Mouse (Mus musculus): Measurements from ENCODE around the gene Marc2.

Gene Marc2

GRCm38 (mm10) chr1:184846092-184846750, at the start of gene Marc2:
Marc2 (minus strand) TSS chr1:184846451.
- DNase-seq (ENCODE audit: low spot score in 2 of 2) = no peak

- DNase-seq (ENCODE audit: low spot score in 2 of 2) = no peak
Observed at GRCm38 (mm10) chr1:184891998-184892397, 45.7 kb upstream of the Marc2 start.

- no peak for DNase-seq (ENCODE audit: low spot score in 2 of 2)
Observed at GRCm38 (mm10) chr1:184889454-184889853, 43.2 kb upstream of the Marc2 start.

DNA sequence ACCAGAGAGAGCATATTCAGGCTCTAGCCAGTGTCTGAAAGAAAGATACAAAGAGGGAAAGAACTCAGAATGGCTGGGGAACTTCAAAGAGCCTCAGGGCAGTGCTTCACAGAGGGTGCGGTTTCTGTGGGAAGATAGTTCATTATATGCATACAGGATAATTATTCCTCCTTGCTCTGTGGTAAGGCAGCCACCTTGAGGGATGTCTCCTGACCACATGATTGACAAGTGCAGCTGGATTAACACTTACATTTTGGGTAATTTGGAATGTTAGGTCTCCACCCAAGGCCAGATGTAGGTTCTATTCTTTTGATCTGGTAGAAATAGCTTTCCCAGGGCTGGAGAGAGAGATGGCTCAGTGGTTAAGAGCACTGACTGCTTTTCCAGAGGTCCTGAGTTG, 39.9 kb upstream of the Marc2 start:
- no peak for DNase-seq (ENCODE audit: low spot score in 2 of 2)

DNA sequence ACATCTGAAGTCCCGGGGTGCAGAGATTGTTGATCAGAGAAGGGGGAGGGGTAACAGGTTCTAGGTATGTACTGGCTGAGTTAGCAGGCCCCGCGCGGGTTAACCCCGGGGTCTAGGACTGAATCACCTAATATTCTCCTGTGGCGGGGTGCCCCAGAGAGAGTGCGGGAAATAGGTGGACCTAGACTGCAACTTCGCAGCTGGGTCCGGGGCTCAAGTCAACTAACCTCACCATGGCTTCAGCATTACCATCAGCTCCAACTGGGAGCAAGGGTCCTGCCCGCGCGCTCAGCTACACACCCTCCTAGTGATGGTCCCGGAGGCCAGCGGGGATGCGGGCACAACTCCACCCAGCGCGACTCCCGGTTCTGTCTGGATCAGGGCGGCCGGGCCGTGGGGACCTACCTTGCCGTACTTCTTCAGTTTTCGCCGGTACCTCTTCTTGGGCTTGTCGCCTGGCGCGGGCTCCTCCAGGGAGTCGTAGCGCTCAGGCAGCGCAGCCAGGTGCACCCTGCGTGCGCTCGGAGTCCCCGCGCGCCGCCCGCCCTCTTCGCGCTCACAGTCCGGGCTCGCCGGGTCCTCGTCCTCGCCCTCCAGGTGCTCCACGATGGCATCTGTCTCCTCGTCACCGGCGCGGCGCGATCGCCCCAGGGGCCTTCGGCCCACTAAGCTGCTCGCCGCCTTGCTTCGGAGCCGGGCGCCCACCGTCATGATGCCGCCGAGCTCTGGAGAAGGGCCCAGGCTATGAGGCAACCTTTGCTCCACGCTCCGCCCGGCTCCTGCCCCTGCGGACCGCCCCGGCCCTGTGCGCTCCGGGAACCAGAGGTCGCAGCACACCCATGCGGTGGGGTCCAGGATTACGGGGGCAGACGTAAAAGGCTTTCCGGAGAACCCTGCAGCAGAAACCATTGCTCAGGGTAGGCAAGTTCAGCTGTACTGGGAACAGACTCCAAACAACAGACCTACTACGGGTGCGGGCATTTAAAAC, 36.3 kb upstream of the Marc2 start, which contains the start of gene C130074G19Rik:
Gene C130074G19Rik (minus strand): TSS at position 938 of the 988 bp plus-strand sequence.
- peak in 1 of 2 experiments; percentile 34 for DNase-seq (ENCODE audit: low spot score in 2 of 2)

GRCm38 (mm10) chr1:184881861-184882260, 35.6 kb upstream of the Marc2 start:
- no peak for DNase-seq (ENCODE audit: low spot score in 2 of 2)

DNA sequence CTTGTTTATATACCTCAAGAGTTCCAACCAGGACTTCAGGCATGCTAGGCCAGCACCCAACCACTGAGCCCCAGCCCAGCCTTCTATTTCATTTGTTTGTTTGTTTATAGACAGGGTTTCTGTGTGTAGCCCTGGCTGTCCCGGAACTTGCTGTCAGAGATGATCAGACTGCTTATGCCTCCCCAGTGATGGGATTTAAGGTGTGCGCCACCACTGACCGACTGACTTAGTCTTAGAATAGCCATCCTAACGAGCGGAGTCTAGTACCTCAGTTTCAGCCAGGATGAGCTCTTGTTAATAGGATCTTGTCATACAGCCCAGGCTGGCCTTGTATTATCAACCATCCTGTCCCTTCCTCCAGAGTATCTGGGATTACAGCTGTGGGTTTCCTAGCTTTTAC, 35.0 kb upstream of the Marc2 start:
- DNase-seq (ENCODE audit: low spot score in 2 of 2) = no peak

- no peak for DNase-seq (ENCODE audit: low spot score in 2 of 2)
Observed at GRCm38 (mm10) chr1:184878860-184879259, 32.6 kb upstream of the Marc2 start.

- no peak for DNase-seq (ENCODE audit: low spot score in 2 of 2)
Observed at GRCm38 (mm10) chr1:184877306-184877705, 31.1 kb upstream of the Marc2 start.

- DNase-seq (ENCODE audit: low spot score in 2 of 2) = no peak
Observed at GRCm38 (mm10) chr1:184873910-184874309, 27.7 kb upstream of the Marc2 start.

- no peak for DNase-seq (ENCODE audit: low spot score in 2 of 2)
Observed at GRCm38 (mm10) chr1:184872069-184872819, 26.0 kb upstream of the Marc2 start.

- no peak for DNase-seq (ENCODE audit: low spot score in 2 of 2)
Observed at GRCm38 (mm10) chr1:184871506-184871905, 25.3 kb upstream of the Marc2 start.

DNA sequence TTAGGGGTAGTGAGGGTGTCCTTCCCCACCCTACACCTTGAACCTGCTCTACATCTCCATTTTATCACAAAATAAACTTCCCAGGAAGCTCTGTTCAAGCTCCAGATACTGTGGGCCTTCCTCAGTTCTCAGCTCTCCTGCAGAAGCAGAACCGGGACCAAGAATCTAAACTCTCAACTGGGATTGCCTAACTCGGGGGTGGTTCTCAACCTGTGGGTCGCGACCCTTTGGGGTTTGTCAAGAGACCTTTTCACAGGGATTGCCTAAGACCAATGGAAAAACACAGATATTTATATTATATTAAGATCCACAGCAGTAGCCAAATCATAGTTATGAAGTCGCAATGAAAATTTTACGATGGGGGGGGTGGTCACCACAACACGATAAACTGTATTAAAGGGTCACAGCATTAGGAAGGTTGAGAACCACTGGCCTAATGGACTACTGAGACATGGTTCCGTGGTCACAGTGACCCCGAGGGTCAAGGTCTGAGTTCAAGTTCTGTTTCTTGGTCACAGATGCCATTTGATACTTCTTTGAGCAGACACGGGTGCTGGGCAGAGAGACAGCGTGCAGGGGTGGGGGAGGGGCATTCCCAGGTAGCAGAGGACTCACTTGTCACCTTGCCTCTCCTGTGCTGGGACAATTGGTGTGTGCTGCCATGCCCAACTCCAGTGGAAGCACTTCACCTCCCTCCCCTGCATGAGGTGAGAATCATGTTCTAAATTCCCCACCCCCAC, 24.6 kb upstream of the Marc2 start:
- no peak for DNase-seq (ENCODE audit: low spot score in 2 of 2)

DNA sequence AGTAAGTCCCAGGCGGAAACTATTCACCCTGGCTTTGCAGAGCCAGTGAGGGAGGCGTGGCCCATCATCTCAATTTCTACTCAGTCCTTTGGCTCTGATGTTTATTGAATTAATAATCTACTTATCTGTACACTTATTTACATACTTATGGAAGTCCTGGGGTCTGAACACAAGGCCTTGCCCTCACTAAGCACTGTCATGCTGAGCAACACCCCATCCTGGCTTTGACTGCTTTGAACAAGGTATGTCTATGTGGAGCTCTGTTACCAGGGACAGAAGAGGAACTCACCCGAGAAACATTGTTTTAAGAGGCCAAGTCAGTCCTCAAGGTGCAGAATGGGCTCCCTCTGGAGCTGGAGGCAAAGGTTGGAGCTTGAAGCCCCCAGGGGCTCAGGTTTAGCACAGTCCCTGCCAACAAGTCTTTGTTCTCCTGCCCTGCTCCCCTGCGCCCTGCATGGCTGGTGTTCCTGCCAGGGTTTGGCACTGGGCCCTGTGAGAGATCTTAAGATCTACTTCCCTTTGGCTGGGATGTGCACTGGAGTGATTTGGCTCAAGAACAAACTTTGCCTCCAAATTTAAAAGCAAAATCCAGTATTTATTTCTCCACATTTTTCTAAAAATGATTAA, 23.8 kb upstream of the Marc2 start:
- no peak for DNase-seq (ENCODE audit: low spot score in 2 of 2)

GRCm38 (mm10) chr1:184867640-184868120, 21.4 kb upstream of the Marc2 start:
- no peak for DNase-seq (ENCODE audit: low spot score in 2 of 2)

- no peak for DNase-seq (ENCODE audit: low spot score in 2 of 2)
Observed at GRCm38 (mm10) chr1:184864381-184864801, 18.1 kb upstream of the Marc2 start.

DNA sequence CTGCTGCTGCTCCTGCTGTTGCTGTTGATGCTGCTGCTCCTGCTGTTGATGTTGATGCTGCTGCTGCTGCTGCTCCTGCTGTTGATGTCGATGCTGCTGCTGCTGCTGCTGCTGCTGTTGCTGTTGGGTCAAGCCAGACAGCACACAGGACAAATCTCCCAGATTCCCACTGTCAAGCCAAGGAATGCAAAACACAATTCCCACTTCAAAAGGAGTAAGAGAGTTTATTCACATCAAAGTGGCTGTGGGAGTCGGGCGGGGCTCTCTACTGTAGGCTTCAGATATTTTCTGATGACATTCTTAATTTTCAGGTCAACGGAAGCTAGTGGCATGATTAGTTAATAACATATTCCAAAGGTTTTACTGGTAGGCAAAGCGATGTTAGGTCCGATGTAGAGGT, 16.4 kb upstream of the Marc2 start:
- DNase-seq (ENCODE audit: low spot score in 2 of 2) = no peak

DNA sequence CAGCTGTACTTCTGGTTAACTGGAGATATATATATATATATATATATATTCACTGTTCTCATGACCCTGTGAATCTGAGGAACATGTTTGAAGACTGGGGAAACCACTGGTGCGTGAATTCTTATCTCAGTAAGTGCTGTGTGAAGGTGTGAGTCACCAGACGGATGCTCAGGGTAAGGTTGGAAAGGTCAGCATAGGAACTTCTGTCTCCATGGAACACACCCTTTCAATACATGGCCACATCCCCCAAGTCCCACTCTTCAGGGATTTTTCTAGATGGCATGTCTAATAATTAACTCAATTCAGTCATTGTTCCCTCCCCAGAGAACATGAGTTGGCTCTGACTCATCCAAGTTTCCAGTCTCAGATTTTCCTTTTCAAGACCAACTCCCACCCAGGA, 15.3 kb upstream of the Marc2 start:
- DNase-seq (ENCODE audit: low spot score in 2 of 2) = no peak

DNA sequence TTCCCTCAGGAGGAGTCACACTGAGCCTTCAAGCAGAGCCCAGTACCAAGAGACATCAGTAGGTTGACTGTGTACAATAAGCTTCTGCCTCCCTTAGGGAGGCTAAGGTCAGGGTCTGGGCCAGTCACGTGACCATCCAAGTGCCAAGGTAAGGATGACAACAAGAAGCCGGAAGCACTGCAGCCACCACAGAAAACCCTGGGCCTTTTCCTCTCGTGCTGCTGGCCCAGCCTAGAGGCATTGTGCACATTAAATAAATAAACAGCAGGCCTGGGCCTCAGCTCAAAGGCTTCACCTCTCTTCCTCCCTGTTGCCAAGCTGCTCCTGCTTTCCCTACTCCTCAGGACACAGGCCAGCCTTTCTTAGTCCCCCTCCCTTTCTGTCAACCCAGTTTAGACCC, 14.0 kb upstream of the Marc2 start:
- DNase-seq (ENCODE audit: low spot score in 2 of 2) = no peak

DNA sequence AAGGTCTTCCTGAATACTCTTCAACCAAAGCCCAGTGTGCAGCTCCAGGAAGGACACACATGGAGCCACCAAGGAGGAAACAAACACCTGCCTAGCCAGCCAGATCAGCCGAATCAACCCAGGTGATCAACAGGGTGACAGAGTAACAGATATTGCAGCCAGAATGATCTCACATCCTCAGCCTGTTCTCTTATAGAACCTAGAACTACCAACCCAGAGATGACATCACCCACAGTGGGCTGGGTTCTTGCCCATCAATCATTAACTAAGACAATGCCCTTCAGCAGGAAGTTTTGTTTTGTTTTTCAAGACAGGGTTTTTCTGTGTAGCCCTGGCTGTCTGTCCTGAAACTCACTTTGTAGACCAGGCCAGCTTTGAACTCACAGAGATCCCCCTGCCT, 12.0 kb upstream of the Marc2 start:
- DNase-seq (ENCODE audit: low spot score in 2 of 2) = no peak

DNA sequence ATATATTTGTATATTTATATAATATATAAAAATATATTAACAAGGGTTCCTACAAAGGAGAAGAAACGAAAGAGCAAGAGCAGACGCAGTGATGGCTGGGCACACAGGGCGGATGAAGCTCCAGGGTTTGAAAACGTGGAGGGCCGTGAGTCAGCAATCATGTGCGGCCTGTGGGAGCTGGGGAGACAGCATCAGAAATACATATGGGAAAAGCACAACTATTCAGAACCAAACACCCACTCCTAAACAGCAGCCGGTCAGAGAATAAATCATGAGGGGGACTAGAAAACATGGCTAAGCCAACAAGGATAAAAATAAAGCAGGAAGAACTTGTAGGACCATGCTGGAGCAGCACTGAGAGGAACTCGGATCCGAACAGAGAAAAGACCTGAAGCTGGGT, 11.0 kb upstream of the Marc2 start:
- no peak for DNase-seq (ENCODE audit: low spot score in 2 of 2)
